Mouse (Mus musculus): ENCODE results near the gene Cd79a.

Gene Cd79a

GRCm38 (mm10) chr7:24897224-24897623 lies at the start of gene Cd79a:
Cd79a (plus strand) TSS chr7:24897381.
- DNase-seq: no peak

DNA sequence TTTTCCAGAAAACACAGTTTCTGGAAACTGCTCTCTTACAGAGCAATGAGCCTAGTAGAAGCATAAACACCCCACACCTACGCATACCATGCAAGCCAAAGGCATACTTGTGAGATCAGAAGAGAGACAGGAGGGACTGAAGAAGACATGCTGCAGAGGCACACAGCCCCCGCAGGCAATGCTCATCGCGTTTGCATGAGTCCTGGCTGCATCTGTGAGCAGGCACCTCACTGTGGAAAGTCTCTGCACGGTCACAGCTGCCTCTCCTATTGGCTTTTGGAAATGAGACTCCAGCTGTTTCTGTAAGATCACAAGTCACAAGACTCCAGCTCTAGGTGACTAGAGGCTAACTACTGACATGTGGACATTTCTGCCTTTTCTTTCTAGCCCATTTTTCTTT lies 47.0 kb upstream of the Cd79a start:
- peak; percentile 59 for DNase-seq

GRCm38 (mm10) chr7:24850899-24851303 lies 46.3 kb upstream of the Cd79a start:
- peak; percentile 90 for DNase-seq

DNA sequence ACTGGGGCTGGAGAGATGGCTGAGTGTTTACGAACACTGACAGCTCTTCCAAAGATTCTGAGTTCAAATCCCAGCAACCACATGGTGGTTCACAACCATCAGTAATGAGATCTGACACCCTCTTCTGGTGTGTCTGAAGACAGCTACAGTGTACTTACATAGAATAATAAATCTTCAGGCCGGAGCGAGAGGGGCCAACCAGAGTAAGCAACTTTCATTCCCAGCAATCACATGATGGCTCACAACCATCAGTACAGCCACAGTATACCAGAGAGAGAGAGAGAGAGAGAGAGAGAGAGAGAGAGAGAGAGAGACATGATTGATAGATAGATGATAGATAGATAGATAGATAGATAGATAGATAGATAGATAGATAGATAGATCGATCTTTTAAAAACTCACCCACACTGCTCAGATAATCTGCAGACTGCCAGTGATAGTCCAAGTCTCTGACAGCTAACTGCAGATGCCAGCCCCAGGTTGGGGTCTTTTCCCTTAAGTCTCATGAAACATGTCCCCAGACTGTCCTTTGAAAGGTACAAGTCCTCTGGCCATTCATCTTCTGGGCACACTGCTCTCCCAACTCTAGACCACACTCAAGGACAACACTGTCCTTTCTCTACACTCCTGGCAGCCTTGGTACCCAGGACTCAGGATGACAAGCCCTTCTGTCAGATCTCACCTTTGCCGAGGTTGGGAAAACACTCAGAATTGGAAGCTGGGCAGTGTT lies 45.4 kb upstream of the Cd79a start:
- no peak for DNase-seq

- DNase-seq: peak; percentile 89
Measured at GRCm38 (mm10) chr7:24852557-24853232, 44.5 kb upstream of the Cd79a start.

DNA sequence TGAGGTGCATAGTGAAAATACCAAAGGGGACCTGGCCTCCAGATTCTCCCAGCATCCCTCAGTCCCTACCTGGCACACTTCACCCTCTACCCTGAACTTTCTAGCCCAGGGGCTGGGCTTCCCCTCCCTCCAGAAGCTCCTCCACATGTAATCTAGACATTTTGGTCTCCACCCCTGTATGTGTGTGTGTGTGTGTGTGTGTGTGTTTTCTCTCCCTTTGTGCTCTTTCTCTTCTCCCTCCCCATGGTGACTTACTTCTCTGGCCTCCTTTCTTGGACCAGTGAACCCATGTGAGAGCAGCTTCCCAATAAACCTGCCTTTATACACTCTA lies 44.0 kb upstream of the Cd79a start:
- DNase-seq: no peak

GRCm38 (mm10) chr7:24853695-24854094 lies 43.5 kb upstream of the Cd79a start:
- peak; percentile 53 for DNase-seq

DNA sequence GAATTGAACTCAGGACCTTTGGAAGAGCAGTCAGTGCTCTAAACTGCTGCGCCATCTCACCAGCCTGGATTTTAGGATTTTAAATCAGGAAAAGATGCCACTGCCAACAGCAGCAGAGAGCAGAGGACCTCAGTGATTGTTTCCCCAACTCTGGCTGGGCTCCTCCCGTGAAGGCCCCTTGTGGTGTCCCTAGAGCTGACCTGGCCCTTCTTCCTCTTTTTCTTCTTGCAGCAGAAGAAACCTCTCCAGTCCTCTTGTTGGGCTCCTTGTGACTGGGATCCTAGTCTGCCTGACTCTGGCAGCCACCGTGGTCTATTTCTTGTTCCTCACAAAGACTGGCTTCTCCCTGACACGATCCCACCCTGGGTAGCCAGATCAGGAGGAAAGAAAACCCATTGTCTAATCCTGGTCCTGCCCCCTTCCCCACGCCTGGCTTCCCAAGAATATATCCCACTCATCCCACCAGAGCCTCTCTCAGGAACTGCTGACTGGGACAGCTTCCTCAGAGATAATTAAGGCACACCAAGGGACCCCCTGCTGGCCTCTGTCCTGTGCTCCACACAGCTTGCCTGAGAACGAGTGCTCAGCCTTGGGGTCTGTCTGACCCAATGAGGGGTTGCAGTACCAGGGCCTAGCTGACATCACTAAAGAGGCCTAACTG lies 40.6 kb upstream of the Cd79a start:
- no peak for DNase-seq

- DNase-seq: peak; percentile 85
Measured at GRCm38 (mm10) chr7:24859234-24859633, 37.9 kb upstream of the Cd79a start.

- DNase-seq: no peak
Measured at GRCm38 (mm10) chr7:24861913-24862312, 35.3 kb upstream of the Cd79a start, which contains the start of gene Gm9844. Gm9844 (plus strand) TSS chr7:24862213.

DNA sequence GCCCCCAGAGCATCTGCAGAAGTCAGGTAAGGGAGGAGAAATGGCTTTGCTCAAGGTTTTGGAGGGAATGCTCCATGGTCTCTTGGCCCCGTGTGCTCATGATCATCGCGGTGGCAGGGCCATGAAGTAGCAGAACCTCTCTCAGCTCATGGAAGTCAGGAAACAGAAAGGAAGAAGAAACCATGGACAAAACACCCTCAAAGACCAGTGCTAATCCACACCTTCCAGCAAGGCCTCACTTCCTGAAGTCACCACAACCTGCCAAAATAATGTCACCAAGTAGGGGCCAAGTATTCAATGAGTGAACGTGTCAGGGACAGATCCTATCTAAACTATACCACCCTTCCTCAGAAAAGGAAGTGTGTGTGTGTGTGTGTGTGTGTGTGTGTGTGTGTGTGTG lies 34.3 kb upstream of the Cd79a start:
- no peak for DNase-seq

GRCm38 (mm10) chr7:24864156-24864555 lies 33.0 kb upstream of the Cd79a start:
- DNase-seq: no peak

GRCm38 (mm10) chr7:24869080-24869479 lies 28.1 kb upstream of the Cd79a start:
- no peak for DNase-seq

DNA sequence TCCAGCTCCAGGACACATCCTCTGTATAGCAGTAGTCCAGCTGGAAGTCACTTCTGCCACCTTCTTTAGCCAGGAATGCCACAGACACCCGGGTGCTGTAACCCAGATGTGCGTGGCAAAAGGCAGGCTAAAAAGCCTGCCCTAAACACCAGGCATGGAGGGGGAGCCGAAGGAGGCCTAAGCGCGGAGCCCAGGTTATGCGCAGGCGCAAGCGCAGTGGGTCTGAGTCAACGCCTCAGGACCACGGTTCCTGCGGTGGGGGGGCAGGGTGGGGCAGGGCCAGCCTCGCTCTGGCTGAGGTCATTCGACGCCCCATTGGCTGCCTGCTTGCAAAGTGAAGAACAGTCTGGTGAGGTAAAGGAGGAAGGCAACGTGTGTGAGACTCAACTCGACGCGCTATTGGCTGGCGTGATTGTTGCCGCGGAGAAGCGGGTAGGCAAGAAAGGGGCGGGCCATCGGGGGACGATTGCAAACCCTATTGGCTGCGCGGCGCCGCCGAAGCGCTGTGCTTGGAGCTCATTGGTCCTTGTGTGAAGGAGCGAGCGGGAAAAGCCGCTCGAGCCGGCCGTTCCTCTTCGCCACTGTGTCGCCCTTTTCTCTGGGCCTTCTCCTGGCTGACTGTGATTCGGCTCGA lies 27.5 kb upstream of the Cd79a start, which contains the start of the genes Lypd4 and Dmrtc2:
Lypd4 (minus strand) TSS at position 410 of the 634 bp plus-strand sequence.
Dmrtc2 (plus strand) TSS at position 526 of the 634 bp plus-strand sequence.
- no peak for DNase-seq

DNA sequence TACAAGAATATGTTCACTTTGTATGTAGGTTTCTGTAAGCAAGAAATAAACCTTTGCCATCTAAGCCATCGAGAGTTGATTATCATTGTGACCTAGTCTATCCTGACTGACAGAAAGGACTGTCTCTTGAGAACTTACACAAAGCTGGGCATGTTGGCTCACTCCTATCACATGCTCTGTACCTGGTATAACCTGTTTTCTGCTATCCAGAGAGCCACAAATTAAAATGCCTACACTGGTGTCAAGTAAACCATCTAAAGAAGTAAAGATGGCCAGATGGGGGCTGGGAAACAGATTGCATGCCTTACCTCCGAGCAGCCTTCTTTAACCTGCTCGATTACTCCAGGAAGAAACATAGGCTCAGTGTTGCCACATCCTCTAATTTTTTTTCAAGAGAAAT lies 19.6 kb upstream of the Cd79a start:
- DNase-seq: no peak

- DNase-seq: no peak
Measured at GRCm38 (mm10) chr7:24879620-24880019, 17.6 kb upstream of the Cd79a start.

GRCm38 (mm10) chr7:24882416-24883199 lies 14.6 kb upstream of the Cd79a start:
- DNase-seq: no peak

- peak; percentile 99 for DNase-seq
Measured at GRCm38 (mm10) chr7:24883896-24884692, 13.1 kb upstream of the Cd79a start, which contains the start of gene Rps19. Rps19 (plus strand) TSS chr7:24884371.

GRCm38 (mm10) chr7:24884693-24885291 lies 12.4 kb upstream of the Cd79a start:
- DNase-seq: no peak

- DNase-seq: no peak
Measured at GRCm38 (mm10) chr7:24885468-24886307, 11.5 kb upstream of the Cd79a start.
